Mouse (Mus musculus) layer of hippocampus, adult 9-10 months (tissue): ENCODE measurements around the gene Atxn3.
A peak's percentile ranks its signal among the peaks of the same experiment; 100 is the strongest.
"Not testable (repeated sequence)": the region's sequence is repeated elsewhere in the genome, so short reads cannot be mapped to it uniquely, and the experiment has no call there.

Experiments used
- DNase-seq: peaks from one replicate; pipeline ENCODE4 v3.0.0; 2022; ENCODE audit warnings: low spot score

Atxn3 gene

DNA sequence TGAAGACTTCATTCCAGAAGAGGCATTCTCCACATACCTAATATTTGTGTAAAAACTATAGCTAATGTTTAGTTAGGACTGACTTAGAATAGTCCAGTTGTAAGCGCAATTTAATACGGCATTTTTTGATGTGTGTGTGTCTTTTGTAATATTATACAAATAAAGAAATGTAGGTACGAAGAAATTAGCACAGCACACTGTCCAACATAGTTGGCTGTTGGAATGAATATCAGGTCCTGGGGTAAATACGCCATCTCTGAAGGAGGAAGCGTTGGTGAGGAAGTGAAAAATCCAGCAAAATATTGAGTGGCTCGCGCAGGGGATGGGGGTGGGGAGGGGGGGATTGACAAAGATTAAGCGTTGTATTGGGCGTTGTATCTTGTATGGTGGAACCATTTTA lies 510 bp upstream of the Atxn3 start:
- DNase-seq, result no peak

- DNase-seq, result no peak
Observed at GRCm38 (mm10) chr12:101957079-101957941, 736 bp downstream of the Atxn3 start.

DNA sequence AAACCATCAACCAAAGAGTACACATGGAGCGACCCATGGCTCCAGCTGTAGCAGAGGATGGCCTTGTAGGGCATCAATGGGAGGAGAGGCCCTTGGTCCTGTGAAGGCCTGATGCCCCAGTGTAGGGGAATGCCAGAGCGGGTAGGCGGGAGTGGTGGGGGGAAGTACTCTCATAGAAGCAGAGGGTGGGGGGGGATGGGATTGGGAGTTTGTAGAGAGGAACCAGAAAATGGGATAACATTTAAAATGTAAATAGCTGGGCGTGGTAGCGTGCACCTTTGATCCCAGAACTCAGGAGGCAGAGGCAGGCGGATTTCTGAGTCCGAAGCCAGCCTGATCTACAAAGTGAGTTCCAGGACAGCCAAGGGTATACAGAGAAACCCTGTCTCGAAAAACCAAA lies 2.2 kb downstream of the Atxn3 start:
- DNase-seq, result not testable (repeated sequence)

GRCm38 (mm10) chr12:101948801-101949200 lies 9.2 kb downstream of the Atxn3 start:
- DNase-seq, result no peak

- no peak for DNase-seq
Observed at GRCm38 (mm10) chr12:101947986-101948385, 10.1 kb downstream of the Atxn3 start.

- no peak for DNase-seq
Observed at GRCm38 (mm10) chr12:101937572-101937971, 20.5 kb downstream of the Atxn3 start.

DNA sequence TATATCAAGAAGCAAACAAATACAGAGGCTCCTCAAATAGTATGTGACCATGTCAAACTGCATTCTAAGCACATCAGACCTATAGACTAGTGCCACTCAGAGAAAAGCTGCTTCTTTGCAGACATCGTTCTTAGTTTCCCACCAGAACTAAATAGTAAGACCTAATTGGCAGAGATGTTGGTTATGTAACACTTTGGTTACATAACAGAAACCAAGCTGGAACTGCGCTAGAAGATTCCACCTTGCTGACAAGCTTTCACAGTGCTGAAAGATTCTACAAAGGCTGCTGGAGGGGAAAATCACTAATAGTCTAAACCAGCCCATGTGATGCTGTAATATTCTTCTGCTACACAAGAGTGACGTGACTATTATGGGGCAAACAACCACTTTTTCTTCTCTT lies 22.8 kb downstream of the Atxn3 start:
- no peak for DNase-seq

DNA sequence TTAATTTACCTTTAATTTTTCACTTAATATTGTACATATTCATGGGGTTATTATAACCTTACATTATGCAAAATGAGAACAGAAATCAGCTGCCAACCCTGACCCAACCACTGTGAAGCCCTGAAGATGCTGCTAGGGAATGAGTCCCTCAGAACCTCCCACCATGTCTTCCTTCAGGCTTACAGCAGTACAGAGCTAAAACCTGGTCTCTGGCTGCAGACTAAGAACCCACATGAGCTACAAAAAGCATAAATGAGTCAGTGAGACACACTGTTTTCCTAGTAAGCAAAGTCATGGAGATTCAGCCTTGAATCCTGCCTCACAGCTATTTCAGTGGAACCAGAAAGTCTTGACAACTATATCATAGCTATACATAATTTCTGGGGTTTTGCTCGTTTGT lies 29.6 kb downstream of the Atxn3 start:
- no peak for DNase-seq

DNA sequence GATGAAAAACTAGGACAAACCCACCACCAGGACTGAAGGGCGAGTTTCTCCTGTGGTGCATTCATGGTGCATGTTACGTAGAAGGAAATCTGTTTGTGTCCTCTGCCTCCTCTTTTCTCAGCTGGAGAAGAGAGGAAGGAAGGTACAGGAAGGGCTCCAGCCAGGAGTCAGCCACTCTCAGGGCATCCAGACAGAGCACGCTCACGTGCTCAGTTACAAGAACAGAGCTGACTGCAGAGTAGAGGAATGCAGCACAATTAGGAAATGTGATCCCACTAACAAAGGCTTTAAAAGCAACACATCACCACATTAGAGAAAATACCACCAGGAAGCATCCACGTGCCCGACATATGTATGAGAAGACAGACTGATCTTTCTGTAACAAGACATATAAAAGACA lies 35.7 kb downstream of the Atxn3 start:
- no peak for DNase-seq

DNA sequence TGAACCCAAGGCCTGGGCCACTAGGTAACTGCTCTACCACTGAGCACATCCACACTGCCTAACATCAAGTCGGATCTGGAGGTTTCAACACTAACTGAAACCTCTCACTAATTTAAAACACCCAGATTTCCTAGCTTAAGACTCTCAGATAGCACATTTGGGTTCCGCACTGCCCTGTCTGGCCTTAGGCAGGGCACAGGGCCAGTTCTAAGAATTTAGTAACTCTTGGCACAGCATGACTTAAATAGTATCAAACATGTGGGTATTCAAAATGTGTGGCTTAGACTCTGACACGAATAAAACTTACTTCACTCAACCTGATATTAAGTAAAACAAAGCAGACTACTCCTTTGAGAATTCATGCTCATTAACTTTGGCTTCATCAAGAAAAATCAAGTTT lies 38.2 kb downstream of the Atxn3 start:
- DNase-seq, result no peak

DNA sequence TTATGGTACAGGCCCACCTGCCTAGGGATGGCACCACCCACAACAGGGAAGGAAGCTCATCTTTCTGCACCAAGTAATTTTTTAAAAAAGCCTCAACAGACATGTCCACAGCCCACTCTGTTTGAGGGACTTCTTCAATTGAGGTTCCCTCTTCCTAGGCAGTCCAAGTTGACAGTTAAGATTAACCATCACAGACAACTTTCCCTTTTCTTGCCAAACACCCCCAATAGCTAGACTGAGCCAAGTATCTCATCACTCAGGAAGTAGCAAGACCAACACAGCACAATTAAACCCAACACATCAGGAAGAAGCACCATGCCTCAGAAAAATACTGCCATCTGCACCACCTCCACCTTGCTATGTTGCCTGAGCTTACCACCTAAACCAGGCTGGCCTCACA lies 40.9 kb downstream of the Atxn3 start:
- DNase-seq, result no peak

- DNase-seq, result peak; percentile 65
Observed at GRCm38 (mm10) chr12:101912626-101913490, 45.2 kb downstream of the Atxn3 start, which contains the start of gene Trip11. Gene Trip11 (minus strand): TSS chr12:101913267.

DNA sequence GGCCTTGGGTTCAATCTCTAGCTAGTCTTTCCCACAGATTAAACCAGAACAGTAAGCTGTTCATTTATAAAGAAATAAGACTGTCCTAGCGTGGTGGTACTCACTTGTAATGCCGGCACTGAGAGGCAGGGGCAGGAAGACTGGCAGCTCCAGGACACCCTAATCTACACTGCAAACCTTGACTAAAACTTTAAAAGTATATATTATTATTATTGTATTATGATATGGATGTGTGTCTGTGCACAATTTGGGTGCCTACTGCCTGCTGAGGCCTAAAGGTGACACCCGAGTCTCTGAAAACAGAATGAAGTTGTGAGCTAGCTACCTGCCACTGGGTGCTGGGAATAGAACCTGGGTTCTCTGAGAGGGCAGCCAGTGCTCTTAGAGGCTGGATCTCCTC lies 46.7 kb downstream of the Atxn3 start:
- no peak for DNase-seq

DNA sequence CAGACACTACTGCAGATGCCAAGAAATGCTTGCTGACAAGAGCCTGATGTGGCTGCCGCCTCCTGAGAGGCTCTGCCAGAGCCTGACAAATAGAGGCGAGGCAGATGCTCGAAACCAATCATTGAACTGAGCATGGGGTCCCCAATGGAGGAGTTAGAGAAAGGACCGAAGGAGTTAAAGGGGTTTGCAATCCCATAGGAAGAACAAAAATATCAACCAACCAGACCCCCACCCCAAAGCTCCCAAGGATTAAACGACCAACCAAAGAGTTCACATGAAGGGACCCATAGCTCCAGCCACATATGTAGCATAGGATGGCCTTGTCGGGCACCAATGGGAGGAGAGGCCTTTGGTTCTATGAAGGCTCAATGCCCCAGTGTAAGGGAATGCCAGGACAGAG lies 47.7 kb downstream of the Atxn3 start:
- no peak for DNase-seq

- no peak for DNase-seq
Observed at GRCm38 (mm10) chr12:101905817-101906216, 52.2 kb downstream of the Atxn3 start.

DNA sequence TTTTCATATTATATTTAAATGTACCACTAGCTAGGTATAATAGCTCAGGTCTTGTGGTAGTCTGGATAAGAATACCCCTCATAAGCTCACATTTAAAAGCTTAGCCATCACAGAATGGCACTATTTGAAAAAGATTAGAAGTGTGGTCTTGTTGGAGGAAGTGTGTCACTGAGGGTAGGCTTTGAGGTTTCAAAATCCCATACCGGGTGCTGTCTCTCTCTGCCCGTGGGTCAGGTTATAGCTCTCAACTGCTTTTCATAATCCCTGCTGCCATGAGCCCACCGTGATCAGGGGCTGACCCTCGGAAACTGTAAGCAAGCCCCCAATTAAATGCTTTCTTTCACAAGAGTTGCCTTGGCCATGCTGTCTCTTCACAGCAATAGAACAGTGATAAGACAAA lies 53.1 kb downstream of the Atxn3 start:
- no peak for DNase-seq

DNA sequence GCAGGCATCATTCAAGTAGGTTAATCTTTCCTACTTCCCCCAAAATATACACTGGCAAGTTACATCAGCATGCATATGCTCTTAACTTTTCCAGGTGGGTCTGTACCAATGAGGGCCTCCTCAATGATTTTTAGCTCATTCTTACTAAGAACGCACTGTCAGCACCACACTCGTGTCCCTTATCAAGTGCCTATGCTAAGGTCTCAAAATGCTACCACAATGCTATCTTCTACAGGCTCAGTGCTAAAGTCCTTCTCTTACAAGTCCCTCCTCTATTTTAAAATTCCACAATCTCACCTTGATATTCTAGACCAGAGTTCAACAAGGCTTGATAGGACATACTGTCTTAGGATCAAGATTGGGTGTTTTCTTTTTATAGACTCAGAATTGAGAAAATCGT lies 53.9 kb downstream of the Atxn3 start:
- no peak for DNase-seq

- no peak for DNase-seq
Observed at GRCm38 (mm10) chr12:101899671-101900245, 58.3 kb downstream of the Atxn3 start.

DNA sequence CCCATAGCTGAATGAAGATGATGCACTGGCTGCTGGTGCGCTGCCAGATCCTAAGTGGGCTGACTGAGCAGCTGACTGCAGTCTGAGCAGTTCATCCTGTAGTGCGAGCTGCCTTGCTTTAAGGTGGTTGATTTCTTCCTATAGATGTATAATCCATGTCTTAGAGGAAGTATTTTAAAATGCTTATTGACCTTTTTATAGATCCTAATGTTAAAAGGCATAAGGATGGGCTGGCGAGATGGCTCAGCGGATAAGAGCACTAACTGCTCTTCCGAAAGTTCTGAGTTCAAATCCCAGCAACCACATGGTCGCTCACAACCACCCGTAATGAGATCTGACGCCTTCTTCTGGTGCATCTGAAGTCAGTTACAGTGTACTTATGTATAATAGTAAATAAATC lies 59.1 kb downstream of the Atxn3 start:
- DNase-seq, result no peak

GRCm38 (mm10) chr12:101897113-101897512 lies 60.9 kb downstream of the Atxn3 start:
- DNase-seq, result no peak

DNA sequence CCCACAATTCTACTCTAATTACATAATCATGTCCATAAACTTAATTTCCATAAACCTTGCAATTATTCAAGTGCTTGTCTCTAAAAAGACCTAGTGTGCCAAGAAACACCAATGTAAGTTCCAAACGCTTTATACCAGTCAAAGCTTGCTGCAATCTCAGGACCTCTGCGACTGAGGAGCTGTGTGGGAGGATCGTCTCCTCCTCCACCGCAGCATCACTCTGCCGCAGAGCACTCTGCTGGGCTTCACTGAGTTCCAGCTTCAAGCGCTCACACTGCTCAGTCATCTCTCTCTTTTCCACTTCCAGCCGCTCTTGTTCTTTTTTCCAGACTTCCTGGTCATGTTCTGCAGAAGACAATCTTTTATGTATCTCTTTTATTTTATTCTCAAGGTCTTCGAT lies 64.8 kb downstream of the Atxn3 start:
- no peak for DNase-seq

DNA sequence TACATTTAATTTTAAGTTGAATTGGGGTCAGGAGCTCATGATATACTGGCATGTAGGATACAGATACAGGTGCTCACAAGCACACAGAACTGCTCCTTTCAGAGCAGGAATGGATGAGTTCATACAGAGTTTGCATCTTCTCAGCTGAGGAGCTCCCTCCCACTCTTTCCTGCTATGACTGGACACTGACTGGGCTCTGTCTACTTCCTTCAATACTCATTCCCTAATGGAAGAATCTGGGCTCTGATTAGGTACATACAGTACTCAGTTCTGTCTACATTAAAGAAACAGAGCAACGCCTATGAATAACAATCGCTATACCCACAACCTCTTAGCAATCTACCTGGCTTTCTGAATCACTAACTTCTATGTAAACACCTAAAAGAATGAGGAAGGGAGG lies 65.2 kb downstream of the Atxn3 start:
- no peak for DNase-seq

- DNase-seq, result no peak
Observed at GRCm38 (mm10) chr12:101891066-101891465, 67.0 kb downstream of the Atxn3 start.
